Mouse (Mus musculus) C2C12 (cell line): ENCODE measurements around the gene Zfp691. TPM values are rescaled to one million over a fixed set of nuclear protein-coding genes. Genes with fewer than 3 reads are reported as not detected.

Experiments
- H3K27me3 ChIP-seq: one replicate; pipeline ENCODE4 v1.6.1; 2011; ENCODE audit not compliant: control insufficient read depth, insufficient read depth, insufficient read length
- H3K36me3 ChIP-seq: one replicate; pipeline ENCODE4 v1.6.1; 2011; ENCODE audit not compliant: control insufficient read depth, insufficient read depth
- H3K4me3 ChIP-seq: one replicate; pipeline ENCODE4 v1.5.1; 2011; ENCODE audit warnings: mild to moderate bottlenecking, control low read depth; ENCODE audit not compliant: poor library complexity, insufficient read depth, severe bottlenecking
- H3K79me2 ChIP-seq: one replicate; pipeline ENCODE4 v1.6.1; 2011; ENCODE audit not compliant: control insufficient read depth, insufficient read depth
- H3K79me3 ChIP-seq: one replicate; pipeline ENCODE4 v1.6.1; 2011; ENCODE audit warnings: low read depth, control low read depth
- H3ac ChIP-seq: one replicate; pipeline ENCODE3; 2011; ENCODE audit warnings: low read depth; ENCODE audit not compliant: control insufficient read depth, insufficient read length
- CEBPB ChIP-seq: IDR thresholded peaks from one replicate; pipeline ENCODE4 v1.6.1; 2011; ENCODE audit warnings: low read depth, mild to moderate bottlenecking, control low read depth, moderate library complexity
- CTCF ChIP-seq: IDR thresholded peaks from one replicate; pipeline ENCODE4 v1.5.1; 2011; ENCODE audit not compliant: control insufficient read depth, insufficient read depth, insufficient read length
- FOSL1 ChIP-seq: IDR thresholded peaks from one replicate; pipeline ENCODE4 v1.8.0; 2011; ENCODE audit warnings: mild to moderate bottlenecking, low read length; ENCODE audit not compliant: poor library complexity, insufficient read depth, severe bottlenecking
- MAX ChIP-seq: IDR thresholded peaks from one replicate; pipeline ENCODE4 v1.6.1; 2011; ENCODE audit warnings: mild to moderate bottlenecking, control low read depth
- MYOD1 ChIP-seq: IDR thresholded peaks from one replicate; pipeline ENCODE4 v1.6.1; 2011; ENCODE audit warnings: low read depth; ENCODE audit not compliant: control insufficient read depth, insufficient read length
- MYOG ChIP-seq: IDR thresholded peaks from one replicate; pipeline ENCODE4 v1.6.1; 2011; ENCODE audit not compliant: control insufficient read depth, insufficient read length; ENCODE audit errors: extremely low read depth
- USF1 ChIP-seq: IDR thresholded peaks from one replicate; pipeline ENCODE4 v1.6.1; 2011; ENCODE audit warnings: low read depth, mild to moderate bottlenecking, control low read depth, moderate library complexity
- long read RNA-seq, 2 experiments: library from polyadenylated mRNA; unstranded; transcript quantifications; one replicate each; pipeline ENCODE4 v2.0.0; 2019 to 2020
- polyA plus RNA-seq: library from polyadenylated mRNA; unstranded; fragments of >200 nt; fragmentation: generic; extraction: Trizol; gene quantifications from one replicate; pipeline ENCODE4 v1.2.1, GENCODE M21; 2012; ENCODE audit warnings: missing spikeins

The Zfp691 gene
- polyA plus RNA-seq, result 4.8 TPM
- long read RNA-seq, experiment 1, partial matches to known transcripts, result 0 of 12 reads
- long read RNA-seq, experiment 1, other reads (novel, unspliced or antisense), result 10 of 12 reads
- long read RNA-seq, experiment 2, partial matches to known transcripts, result 0 of 2 reads
- long read RNA-seq, experiment 2, other reads (novel, unspliced or antisense), result 0 of 2 reads

- H3K79me3 ChIP-seq, result no peaks in the 10 kb centered on the region
- TF ChIP-seq MAX, result peak; percentile 10
- TF ChIP-seq FOSL1, result no peak
- no peak for TF ChIP-seq MYOD1
- TF ChIP-seq CTCF, result no peak
- TF ChIP-seq CEBPB, result no peak
- no peak for TF ChIP-seq USF1
- H3K79me2 ChIP-seq, result peaks cover 13% of the 10 kb centered on the region
- peak within 1 kb of the TSS; percentile 84 for H3ac ChIP-seq
- H3K4me3 ChIP-seq, result peak within 1 kb of the TSS; percentile 52
- H3K27me3 ChIP-seq, result no peaks in the 10 kb centered on the region
- no peaks in the 10 kb centered on the region for H3K36me3 ChIP-seq
These were observed at the start of gene Zfp691 for GRCm38 (mm10) chr4:119173851-119174453. Zfp691 (minus strand) TSS chr4:119174195.

DNA sequence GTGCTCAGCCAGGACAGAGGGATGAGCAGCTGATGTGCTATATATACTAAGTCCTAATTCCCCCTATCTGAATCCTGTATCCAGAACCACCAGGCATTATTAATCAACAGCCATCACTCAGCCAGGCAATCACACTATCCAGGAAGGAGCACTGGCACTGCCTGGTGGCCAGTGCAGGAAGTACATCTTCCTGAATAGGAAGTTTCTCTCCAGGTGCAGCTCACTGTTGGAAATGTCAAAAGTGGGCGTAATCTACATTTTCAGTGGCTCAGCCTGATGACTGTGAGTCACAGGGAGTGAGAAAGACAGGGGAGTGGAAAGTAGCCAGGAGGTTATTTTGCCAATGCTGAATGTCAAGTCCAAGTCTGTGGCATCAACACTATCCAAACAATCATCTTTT is 49.7 kb upstream of the Zfp691 start:
- H3K36me3 ChIP-seq, result peaks cover 27% of the 10 kb centered on the region

DNA sequence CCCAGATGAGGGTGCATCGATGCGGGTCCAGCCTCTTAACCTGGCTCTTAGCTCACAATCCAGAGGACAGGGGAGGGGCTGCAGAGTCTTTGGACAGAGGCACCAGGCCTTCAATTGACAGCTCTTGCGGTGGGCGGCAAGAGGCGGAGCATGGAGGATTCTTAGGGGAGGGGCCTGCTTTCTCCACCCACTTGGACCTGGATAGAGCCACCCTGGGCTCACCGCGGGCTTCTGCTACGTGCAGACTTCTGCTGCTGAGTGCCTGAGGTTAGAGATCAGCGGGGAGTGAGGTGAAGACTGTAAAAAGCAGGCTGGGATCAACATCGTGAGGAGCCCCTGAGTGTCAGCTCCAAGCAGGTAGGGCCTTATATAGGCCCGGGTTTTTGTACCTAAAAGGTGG is 44.2 kb upstream of the Zfp691 start, which contains the start of gene Tmem269:
TSS of gene Tmem269 (minus strand) at position 49 of the 400 bp plus-strand sequence.
- H3K27me3 ChIP-seq, result peaks cover 9% of the 10 kb centered on the region
- no peak within 1 kb of the TSS for H3ac ChIP-seq
- H3K36me3 ChIP-seq, result no peaks in the 10 kb centered on the region
- TF ChIP-seq FOSL1, result no peak
- TF ChIP-seq MYOD1, result no peak
- no peak for TF ChIP-seq MAX
- no peak for TF ChIP-seq MYOG
- TF ChIP-seq USF1, result no peak
- TF ChIP-seq CTCF, result no peak
- no peak for TF ChIP-seq CEBPB
- H3K4me3 ChIP-seq, result no peak within 1 kb of the TSS
- H3K79me3 ChIP-seq, result no peaks in the 10 kb centered on the region
- H3K79me2 ChIP-seq, result no peaks in the 10 kb centered on the region

More for the DNA sequence above, 49.7 kb upstream of the Zfp691 start:
- Histone ChIP-seq H3K27me3 (no peaks in the 10 kb centered on the region), H3K79me3 (no peaks in the 10 kb centered on the region), H3K79me2 (no peaks in the 10 kb centered on the region), H3K4me3 (no peak overlapping the region), H3ac (no peak overlapping the region)
- TF ChIP-seq MYOD1 (no peak), CTCF (peak; percentile 12)

DNA sequence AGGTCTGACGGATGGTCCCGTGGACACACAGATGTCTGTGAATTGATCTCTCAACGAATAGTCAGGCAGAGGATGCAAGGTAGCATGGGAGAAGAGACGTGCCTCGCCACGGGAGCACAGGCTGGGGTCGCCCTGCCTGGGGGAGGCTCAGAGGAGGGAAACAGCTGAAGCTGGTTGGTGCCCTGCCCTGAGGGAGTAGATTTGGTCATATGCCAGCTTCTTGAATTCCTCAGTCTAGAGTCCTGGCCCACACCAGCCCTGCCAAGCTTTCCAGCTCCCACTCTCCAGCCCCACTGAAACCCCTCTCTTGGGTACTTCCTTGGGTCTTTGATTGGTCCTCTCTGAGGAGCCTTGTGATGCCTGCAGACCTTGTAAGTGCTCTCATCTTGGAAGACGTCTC is 42.7 kb upstream of the Zfp691 start:
- Histone ChIP-seq H3K27me3 (peaks cover 9% of the 10 kb centered on the region), H3K4me3 (no peak overlapping the region), H3K79me3 (no peaks in the 10 kb centered on the region), H3K36me3 (no peaks in the 10 kb centered on the region), H3ac (no peak overlapping the region), H3K79me2 (no peaks in the 10 kb centered on the region)
- no peak for TF ChIP-seq FOSL1

DNA sequence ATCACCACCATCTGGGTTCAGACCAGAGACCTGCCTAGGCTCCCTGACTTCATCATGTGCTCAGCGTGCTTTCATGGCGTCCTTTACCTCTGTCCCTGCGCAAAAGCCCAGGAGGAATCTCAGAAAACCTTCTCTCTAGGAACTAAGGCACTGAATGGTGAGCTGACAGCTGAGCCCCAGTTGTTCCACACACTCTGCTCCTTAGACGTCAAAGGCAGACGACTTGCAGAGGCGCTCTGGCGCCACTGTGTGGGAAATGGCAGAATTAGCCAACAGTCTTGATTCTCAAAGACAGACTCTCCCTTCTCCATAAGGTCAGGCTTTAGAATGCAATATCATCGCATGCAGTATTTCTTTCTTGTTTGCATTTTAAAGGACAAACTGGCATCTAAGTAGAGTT is 30.7 kb upstream of the Zfp691 start:
- H3K79me2 ChIP-seq, result no peaks in the 10 kb centered on the region
- TF ChIP-seq CTCF (peak; percentile 71), USF1 (no peak)
- H3ac ChIP-seq, result no peak overlapping the region
- H3K27me3 ChIP-seq, result no peaks in the 10 kb centered on the region
- no peaks in the 10 kb centered on the region for H3K79me3 ChIP-seq
- no peaks in the 10 kb centered on the region for H3K36me3 ChIP-seq
- H3K4me3 ChIP-seq, result no peak overlapping the region

DNA sequence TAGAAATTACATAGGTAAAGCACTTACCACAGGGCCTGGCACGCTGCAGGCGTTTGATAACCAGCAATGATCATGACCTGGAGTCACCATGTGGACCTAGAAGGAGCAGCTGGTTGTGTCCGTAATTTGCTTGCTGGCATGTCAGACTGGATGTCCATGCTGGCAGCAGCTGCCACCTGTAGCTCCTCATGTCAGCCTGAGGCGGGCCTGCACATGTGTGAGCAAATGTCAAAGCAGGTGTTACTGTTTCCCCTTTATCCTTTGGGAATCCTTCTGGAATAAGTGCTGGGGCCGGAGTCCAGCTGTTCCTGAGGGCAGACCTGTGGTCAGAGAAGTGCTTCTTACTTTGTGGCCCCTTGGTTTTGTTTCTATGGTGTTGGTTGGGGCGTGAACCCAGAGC is 24.1 kb upstream of the Zfp691 start:
- H3ac ChIP-seq, result no peak overlapping the region
- no peak overlapping the region for H3K4me3 ChIP-seq
- H3K79me3 ChIP-seq, result no peaks in the 10 kb centered on the region
- TF ChIP-seq CTCF (no peak), MYOD1 (peak; percentile 16)
- no peaks in the 10 kb centered on the region for H3K79me2 ChIP-seq
- H3K27me3 ChIP-seq, result no peaks in the 10 kb centered on the region
- H3K36me3 ChIP-seq, result no peaks in the 10 kb centered on the region
